Mouse (Mus musculus): ENCODE results near the gene Chit1. TPM values are rescaled to one million over a fixed set of nuclear protein-coding genes. Genes with fewer than 3 reads are reported as not detected.

Gene Chit1
- polyA plus RNA-seq, 1 experiment = 0.02 TPM

GRCm38 (mm10) chr1:134167416-134168305, 56.6 kb downstream of the Chit1 start:
- TF ChIP-seq USF1 (IDR thresholded peaks at IDR 0.05; ENCODE audit: low read depth) = no peak
- TF ChIP-seq MYOD1 (IDR thresholded peaks at IDR 0.05; ENCODE audit: control insufficient read depth, insufficient read length, low read depth) = no peak
- no peak for TF ChIP-seq CTCF (IDR thresholded peaks at IDR 0.05; ENCODE audit: control insufficient read depth, insufficient read depth, insufficient read length)
- no peak for TF ChIP-seq CEBPB (IDR thresholded peaks at IDR 0.05; ENCODE audit: low read depth)
- TF ChIP-seq MYOG (IDR thresholded peaks at IDR 0.05; ENCODE audit: control insufficient read depth, extremely low read depth, insufficient read length) = no peak
- no peak for TF ChIP-seq MAX (IDR thresholded peaks at IDR 0.05)
- TF ChIP-seq FOSL1 (IDR thresholded peaks at IDR 0.05; ENCODE audit: insufficient read depth, low read length, poor library complexity, severe bottlenecking) = no peak
- Histone ChIP-seq H3ac (ENCODE audit: control insufficient read depth, insufficient read length, low read depth) (no peak overlapping the region), H3K79me3 (ENCODE audit: low read depth) (no peaks in the 10 kb centered on the region), H3K36me3 (ENCODE audit: control insufficient read depth, insufficient read depth) (no peaks in the 10 kb centered on the region), H3K27me3 (ENCODE audit: control insufficient read depth, insufficient read depth, insufficient read length) (peaks cover 29% of the 10 kb centered on the region), H3K4me3 (ENCODE audit: insufficient read depth, poor library complexity, severe bottlenecking) (no peak overlapping the region), H3K79me2 (ENCODE audit: control insufficient read depth, insufficient read depth) (no peaks in the 10 kb centered on the region)

GRCm38 (mm10) chr1:134168567-134168966, 57.5 kb downstream of the Chit1 start:
- H3K36me3 ChIP-seq (ENCODE audit: control insufficient read depth, insufficient read depth) = no peaks in the 10 kb centered on the region

GRCm38 (mm10) chr1:134168985-134169697, 58.1 kb downstream of the Chit1 start:
- TF ChIP-seq USF1 (IDR thresholded peaks at IDR 0.05; ENCODE audit: low read depth) (no peak), FOSL1 (IDR thresholded peaks at IDR 0.05; ENCODE audit: insufficient read depth, low read length, poor library complexity, severe bottlenecking) (no peak), MYOG (IDR thresholded peaks at IDR 0.05; ENCODE audit: control insufficient read depth, extremely low read depth, insufficient read length) (no peak), MAX (IDR thresholded peaks at IDR 0.05) (no peak), MYOD1 (IDR thresholded peaks at IDR 0.05; ENCODE audit: control insufficient read depth, insufficient read length, low read depth) (no peak), CEBPB (IDR thresholded peaks at IDR 0.05; ENCODE audit: low read depth) (no peak), CTCF (IDR thresholded peaks at IDR 0.05; ENCODE audit: control insufficient read depth, insufficient read depth, insufficient read length) (no peak)
- Histone ChIP-seq H3K79me2 (ENCODE audit: control insufficient read depth, insufficient read depth) (no peaks in the 10 kb centered on the region), H3ac (ENCODE audit: control insufficient read depth, insufficient read length, low read depth) (no peak overlapping the region), H3K36me3 (ENCODE audit: control insufficient read depth, insufficient read depth) (no peaks in the 10 kb centered on the region), H3K79me3 (ENCODE audit: low read depth) (no peaks in the 10 kb centered on the region), H3K27me3 (ENCODE audit: control insufficient read depth, insufficient read depth, insufficient read length) (peaks cover 39% of the 10 kb centered on the region), H3K4me3 (ENCODE audit: insufficient read depth, poor library complexity, severe bottlenecking) (no peak overlapping the region)

More at GRCm38 (mm10) chr1:134168567-134168966, 57.5 kb downstream of the Chit1 start:
- H3K79me3 ChIP-seq (ENCODE audit: low read depth) = no peaks in the 10 kb centered on the region
- H3K4me3 ChIP-seq (ENCODE audit: insufficient read depth, poor library complexity, severe bottlenecking) = no peak overlapping the region
- peaks cover 35% of the 10 kb centered on the region for H3K27me3 ChIP-seq (ENCODE audit: control insufficient read depth, insufficient read depth, insufficient read length)
- TF ChIP-seq CEBPB (IDR thresholded peaks at IDR 0.05; ENCODE audit: low read depth) (no peak), MYOD1 (IDR thresholded peaks at IDR 0.05; ENCODE audit: control insufficient read depth, insufficient read length, low read depth) (no peak), MYOG (IDR thresholded peaks at IDR 0.05; ENCODE audit: control insufficient read depth, extremely low read depth, insufficient read length) (no peak), USF1 (IDR thresholded peaks at IDR 0.05; ENCODE audit: low read depth) (no peak), FOSL1 (IDR thresholded peaks at IDR 0.05; ENCODE audit: insufficient read depth, low read length, poor library complexity, severe bottlenecking) (no peak), MAX (IDR thresholded peaks at IDR 0.05) (no peak)
- H3K79me2 ChIP-seq (ENCODE audit: control insufficient read depth, insufficient read depth) = no peaks in the 10 kb centered on the region
- H3ac ChIP-seq (ENCODE audit: control insufficient read depth, insufficient read length, low read depth) = no peak overlapping the region

GRCm38 (mm10) chr1:134173081-134173480, 62.0 kb downstream of the Chit1 start:
- H3K36me3 ChIP-seq (ENCODE audit: control insufficient read depth, insufficient read depth) = no peaks in the 10 kb centered on the region
- H3K27me3 ChIP-seq (ENCODE audit: control insufficient read depth, insufficient read depth, insufficient read length) = peaks cover 57% of the 10 kb centered on the region
- H3K79me3 ChIP-seq (ENCODE audit: low read depth) = no peaks in the 10 kb centered on the region
- TF ChIP-seq MYOG (IDR thresholded peaks at IDR 0.05; ENCODE audit: control insufficient read depth, extremely low read depth, insufficient read length) (no peak), CEBPB (IDR thresholded peaks at IDR 0.05; ENCODE audit: low read depth) (no peak), CTCF (IDR thresholded peaks at IDR 0.05; ENCODE audit: control insufficient read depth, insufficient read depth, insufficient read length) (no peak), USF1 (IDR thresholded peaks at IDR 0.05; ENCODE audit: low read depth) (no peak), MAX (IDR thresholded peaks at IDR 0.05) (no peak), FOSL1 (IDR thresholded peaks at IDR 0.05; ENCODE audit: insufficient read depth, low read length, poor library complexity, severe bottlenecking) (no peak), MYOD1 (IDR thresholded peaks at IDR 0.05; ENCODE audit: control insufficient read depth, insufficient read length, low read depth) (no peak)
- no peak overlapping the region for H3K4me3 ChIP-seq (ENCODE audit: insufficient read depth, poor library complexity, severe bottlenecking)
- H3ac ChIP-seq (ENCODE audit: control insufficient read depth, insufficient read length, low read depth) = no peak overlapping the region
- no peaks in the 10 kb centered on the region for H3K79me2 ChIP-seq (ENCODE audit: control insufficient read depth, insufficient read depth)

- Histone ChIP-seq H3ac (ENCODE audit: control insufficient read depth, insufficient read length, low read depth) (no peak overlapping the region), H3K27me3 (ENCODE audit: control insufficient read depth, insufficient read depth, insufficient read length) (peaks cover 43% of the 10 kb centered on the region), H3K79me3 (ENCODE audit: low read depth) (no peaks in the 10 kb centered on the region), H3K36me3 (ENCODE audit: control insufficient read depth, insufficient read depth) (no peaks in the 10 kb centered on the region), H3K4me3 (ENCODE audit: insufficient read depth, poor library complexity, severe bottlenecking) (no peak overlapping the region), H3K79me2 (ENCODE audit: control insufficient read depth, insufficient read depth) (no peaks in the 10 kb centered on the region)
- TF ChIP-seq MYOD1 (IDR thresholded peaks at IDR 0.05; ENCODE audit: control insufficient read depth, insufficient read length, low read depth) (no peak), CTCF (IDR thresholded peaks at IDR 0.05; ENCODE audit: control insufficient read depth, insufficient read depth, insufficient read length) (no peak), USF1 (IDR thresholded peaks at IDR 0.05; ENCODE audit: low read depth) (no peak), FOSL1 (IDR thresholded peaks at IDR 0.05; ENCODE audit: insufficient read depth, low read length, poor library complexity, severe bottlenecking) (no peak), MAX (IDR thresholded peaks at IDR 0.05) (no peak), MYOG (IDR thresholded peaks at IDR 0.05; ENCODE audit: control insufficient read depth, extremely low read depth, insufficient read length) (no peak), CEBPB (IDR thresholded peaks at IDR 0.05; ENCODE audit: low read depth) (no peak)
Measured at GRCm38 (mm10) chr1:134177976-134178375, 66.9 kb downstream of the Chit1 start.
